Mouse (Mus musculus) limb, embryonic 14.5 days (tissue): ENCODE results near the gene Fkbp3. TPM values are rescaled to one million over a fixed set of nuclear protein-coding genes. Genes with fewer than 3 reads are reported as not detected.

Source experiments
- ATAC-seq: fragments of 200-750 bp; cut with Nextera tagmentation; 2 replicates; pipeline ENCODE4 v1.8.0; 2017; ENCODE audit warnings: low read depth, moderate number of reproducible peaks, moderate TSS enrichment; ENCODE audit not compliant: low FRiP score
- DNase-seq: peaks from one replicate; pipeline ENCODE4 v3.0.0-alpha.2; 2015; ENCODE audit warnings: low spot score
- H3K27ac ChIP-seq: fragments of 300-500 bp; sonication (generic); replicated peaks from 2 replicates; pipeline ENCODE4 v1.5.1; 2014; ENCODE audit warnings: low read depth, mild to moderate bottlenecking, low read length, moderate library complexity, mixed read lengths
- H3K27me3 ChIP-seq: fragments of 300-500 bp; sonication (generic); 2 replicates; pipeline ENCODE4 v1.6.1; 2014; ENCODE audit warnings: low read length, mixed read lengths; ENCODE audit not compliant: control insufficient read depth, insufficient read depth
- H3K36me3 ChIP-seq: fragments of 300-500 bp; sonication (generic); 2 replicates; pipeline ENCODE4 v1.6.1; 2014; ENCODE audit warnings: mild to moderate bottlenecking, low read length, moderate library complexity, mixed read lengths; ENCODE audit not compliant: control insufficient read depth, insufficient read depth
- H3K4me1 ChIP-seq: fragments of 300-500 bp; sonication (generic); 2 replicates; pipeline ENCODE4 v1.6.1; 2014; ENCODE audit warnings: antibody characterized with exemption, low read length, mixed read lengths; ENCODE audit not compliant: control insufficient read depth, insufficient read depth
- H3K4me2 ChIP-seq: fragments of 300-500 bp; sonication (generic); replicated peaks from 2 replicates; pipeline ENCODE4 v1.6.1; 2014; ENCODE audit warnings: low read depth, mild to moderate bottlenecking, low read length, moderate library complexity; ENCODE audit not compliant: severe bottlenecking
- H3K4me3 ChIP-seq: fragments of 300-500 bp; sonication (generic); replicated peaks from 2 replicates; pipeline ENCODE4 v1.5.1; 2014; ENCODE audit warnings: low read length
- H3K9ac ChIP-seq: fragments of 300-500 bp; sonication (generic); 2 replicates; pipeline ENCODE4 v1.6.1; 2014; ENCODE audit warnings: mild to moderate bottlenecking, low read depth, low read length, moderate library complexity; ENCODE audit not compliant: severe bottlenecking
- H3K9me3 ChIP-seq: fragments of 300-500 bp; sonication (generic); 2 replicates; pipeline ENCODE4 v1.6.1; 2016; ENCODE audit warnings: low read length; ENCODE audit not compliant: control insufficient read depth
- POLR2A ChIP-seq: fragments of 200-500 bp; IDR thresholded peaks from 2 replicates; pipeline ENCODE4 v1.8.0; 2012; ENCODE audit warnings: inconsistent platforms, mild to moderate bottlenecking, moderate library complexity, borderline replicate concordance; ENCODE audit not compliant: insufficient read depth, insufficient read length; ENCODE audit errors: extremely low read depth
- WGBS: fragments of 180-500 bp; shearing (Covaris S2); extraction: QIAGEN DNeasy Blood & Tissue Kit; methylation state at CpG from one replicate; pipeline ENCODE4 v1.1.7; 2014; 5-methylcytosine and 5-hydroxymethylcytosine counted together
- polyA plus RNA-seq, 2 experiments: library from polyadenylated mRNA; depleted of rRNA in 1 of 2; stranded (reverse) in 1 of 2; unstranded in 1 of 2; fragments of >200 nt; fragmentation: Nextera tagmentation in 1 of 2; extraction: Ambion mirVana in 1 of 2; gene quantifications; 2 replicates each; pipeline versions ENCODE4 v1.2.1 to v1.2.3; 2012 to 2014

Gene Fkbp3
- polyA plus RNA-seq, 2 experiments = 335 to 385 TPM

GRCm38 (mm10) chr12:65111503-65111902 lies 37.7 kb upstream of the Fkbp3 start:
- no peak for DNase-seq

GRCm38 (mm10) chr12:65108746-65109145 lies 34.9 kb upstream of the Fkbp3 start:
- TF ChIP-seq POLR2A = no peak
- Histone ChIP-seq H3K27me3 (no peaks in the 10 kb centered on the region), H3K4me3 (no peak overlapping the region), H3K9me3 (no peaks in the 10 kb centered on the region), H3K36me3 (peaks cover 42% of the 10 kb centered on the region), H3K4me1 (no peaks in the 10 kb centered on the region), H3K4me2 (no peak overlapping the region), H3K9ac (no peak overlapping the region), H3K27ac (no peak overlapping the region)
- DNase-seq (no peak), ATAC-seq (no peak)
- WGBS = 87% methylated on average over 1 of the region's 1 CpGs

More at GRCm38 (mm10) chr12:65111503-65111902, 37.7 kb upstream of the Fkbp3 start:
- TF ChIP-seq POLR2A = no peak
- no peaks in the 10 kb centered on the region for H3K4me1 ChIP-seq
- 79% methylated on average over 3 of the region's 3 CpGs for WGBS
- no peak overlapping the region for H3K4me2 ChIP-seq
- no peak overlapping the region for H3K27ac ChIP-seq
- H3K4me3 ChIP-seq = no peak overlapping the region
- H3K9me3 ChIP-seq = no peaks in the 10 kb centered on the region
- H3K36me3 ChIP-seq = peaks cover 29% of the 10 kb centered on the region
- ATAC-seq = no peak
- no peaks in the 10 kb centered on the region for H3K27me3 ChIP-seq
- H3K9ac ChIP-seq = no peak overlapping the region

GRCm38 (mm10) chr12:65076906-65077305 lies 3.1 kb upstream of the Fkbp3 start:
- Histone ChIP-seq H3K36me3 (peaks cover 13% of the 10 kb centered on the region; the same call in 1 of the 2 replicates), H3K9me3 (no peaks in the 10 kb centered on the region), H3K4me2 (peak overlapping the region; percentile 86), H3K27ac (no peak overlapping the region), H3K4me1 (peaks cover 20% of the 10 kb centered on the region), H3K9ac (peak overlapping the region; percentile 77; the same call in 1 of the 2 replicates), H3K4me3 (peak overlapping the region; percentile 85), H3K27me3 (no peaks in the 10 kb centered on the region)
- no peak for TF ChIP-seq POLR2A
- 76% methylated on average over 9 of the region's 9 CpGs for WGBS
- no peak for ATAC-seq
- no peak for DNase-seq

GRCm38 (mm10) chr12:65075733-65076310 lies 2.0 kb upstream of the Fkbp3 start:
- Histone ChIP-seq H3K9me3 (no peaks in the 10 kb centered on the region), H3K4me3 (peak overlapping the region; percentile 85), H3K36me3 (peaks cover 11% of the 10 kb centered on the region; the same call in 1 of the 2 replicates), H3K27me3 (no peaks in the 10 kb centered on the region), H3K9ac (peak overlapping the region; percentile 77), H3K4me2 (peak overlapping the region; percentile 86), H3K27ac (peak overlapping the region; percentile 82), H3K4me1 (peaks cover 20% of the 10 kb centered on the region)
- ATAC-seq (no peak), DNase-seq (no peak)
- TF ChIP-seq POLR2A = no peak
- WGBS = under 1% methylated on average over 41 of the region's 41 CpGs

GRCm38 (mm10) chr12:65075085-65075732 lies 1.4 kb upstream of the Fkbp3 start, which contains the start of gene Fancm:
Gene Fancm, plus strand, starts transcription at chr12:65075603.
- peak within 1 kb of the TSS; percentile 85 for H3K4me3 ChIP-seq
- ATAC-seq (peak; percentile 64), DNase-seq (peak; percentile 94)
- peaks cover 12% of the 10 kb centered on the region; the same call in 1 of the 2 replicates for H3K36me3 ChIP-seq
- peaks cover 20% of the 10 kb centered on the region for H3K4me1 ChIP-seq
- H3K27ac ChIP-seq = peak within 1 kb of the TSS; percentile 82
- no peaks in the 10 kb centered on the region for H3K9me3 ChIP-seq
- WGBS = 2% methylated on average over 39 of the region's 39 CpGs
- H3K27me3 ChIP-seq = no peaks in the 10 kb centered on the region
- TF ChIP-seq POLR2A = 0 out of 2 replicates have a peak, but pooled peaks have one; percentile 52
- peak within 1 kb of the TSS; percentile 86 for H3K4me2 ChIP-seq
- peak within 1 kb of the TSS; percentile 77 for H3K9ac ChIP-seq
